Mouse (Mus musculus): ENCODE data around the gene Zfp710. TPM values are rescaled to one million over a fixed set of nuclear protein-coding genes. Genes with fewer than 3 reads are reported as not detected.

Zfp710 gene
- polyA plus RNA-seq, 1 experiment from 2014 or later = 15.8 TPM

- H3K27ac ChIP-seq = peak overlapping the region; percentile 57; the same call in 1 of the 2 replicates
- H3K4me3 ChIP-seq (replicated peaks) = no peak overlapping the region
- 54% methylated on average over 4 of the region's 4 CpGs for WGBS
- no peak overlapping the region for H3K9ac ChIP-seq
- H3K4me1 ChIP-seq = peaks cover 48% of the 10 kb centered on the region
- no peaks in the 10 kb centered on the region for H3K27me3 ChIP-seq (replicated peaks)
- H3K36me3 ChIP-seq = no peaks in the 10 kb centered on the region
- H3K9me3 ChIP-seq = no peaks in the 10 kb centered on the region
- ATAC-seq (ENCODE audit: insufficient read depth, low FRiP score, low read depth) = no peak
- no peak overlapping the region for H3K4me2 ChIP-seq
Observed at GRCm38 (mm10) chr7:80075946-80076583, 51.5 kb downstream of the Zfp710 start.

GRCm38 (mm10) chr7:80076961-80077716 is 52.5 kb downstream of the Zfp710 start:
- Histone ChIP-seq H3K27ac (peak overlapping the region; percentile 32), H3K4me1 (peaks cover 48% of the 10 kb centered on the region), H3K9ac (no peak overlapping the region)

GRCm38 (mm10) chr7:80077801-80078200 is 53.2 kb downstream of the Zfp710 start:
- Histone ChIP-seq H3K36me3 (peaks cover 7% of the 10 kb centered on the region; the same call in 1 of the 2 replicates), H3K27me3 (replicated peaks) (no peaks in the 10 kb centered on the region), H3K9me3 (no peaks in the 10 kb centered on the region), H3K4me1 (peaks cover 48% of the 10 kb centered on the region), H3K4me3 (replicated peaks) (no peak overlapping the region), H3K9ac (no peak overlapping the region), H3K4me2 (no peak overlapping the region), H3K27ac (peak overlapping the region; percentile 32; the same call in 1 of the 2 replicates)
- no peak for ATAC-seq (ENCODE audit: insufficient read depth, low FRiP score, low read depth)
- 49% methylated on average over 9 of the region's 9 CpGs for WGBS

More at GRCm38 (mm10) chr7:80076961-80077716, 52.5 kb downstream of the Zfp710 start:
- Histone ChIP-seq H3K36me3 (peaks cover 4% of the 10 kb centered on the region; the same call in 1 of the 2 replicates), H3K4me2 (no peak overlapping the region), H3K4me3 (replicated peaks) (no peak overlapping the region), H3K9me3 (no peaks in the 10 kb centered on the region), H3K27me3 (replicated peaks) (no peaks in the 10 kb centered on the region)
- 78% methylated on average over 6 of the region's 6 CpGs for WGBS
- ATAC-seq (ENCODE audit: insufficient read depth, low FRiP score, low read depth) = no peak

GRCm38 (mm10) chr7:80078792-80079301 is 54.2 kb downstream of the Zfp710 start:
- ATAC-seq (ENCODE audit: insufficient read depth, low FRiP score, low read depth) = peak; percentile 29; the same call in 1 of the 2 replicates
- H3K27ac ChIP-seq = peak overlapping the region; percentile 78
- H3K9ac ChIP-seq = no peak overlapping the region

GRCm38 (mm10) chr7:80081586-80082554 is 57.3 kb downstream of the Zfp710 start:
- Histone ChIP-seq H3K9ac (no peak overlapping the region), H3K9me3 (no peaks in the 10 kb centered on the region), H3K36me3 (peaks cover 17% of the 10 kb centered on the region; the same call in 1 of the 2 replicates), H3K27ac (no peak overlapping the region), H3K4me3 (replicated peaks) (no peak overlapping the region), H3K4me2 (no peak overlapping the region), H3K27me3 (replicated peaks) (no peaks in the 10 kb centered on the region), H3K4me1 (peaks cover 24% of the 10 kb centered on the region)
- ATAC-seq (ENCODE audit: insufficient read depth, low FRiP score, low read depth) = no peak
- WGBS = 90% methylated on average over 42 of the region's 42 CpGs

More at GRCm38 (mm10) chr7:80078792-80079301, 54.2 kb downstream of the Zfp710 start:
- Histone ChIP-seq H3K4me3 (replicated peaks) (no peak overlapping the region), H3K9me3 (no peaks in the 10 kb centered on the region), H3K4me1 (peaks cover 44% of the 10 kb centered on the region), H3K27me3 (replicated peaks) (no peaks in the 10 kb centered on the region), H3K36me3 (peaks cover 7% of the 10 kb centered on the region; the same call in 1 of the 2 replicates), H3K4me2 (peak overlapping the region; percentile 17; the same call in 1 of the 2 replicates)
- WGBS = 18% methylated on average over 14 of the region's 14 CpGs

- peaks cover 32% of the 10 kb centered on the region; the same call in 1 of the 2 replicates for H3K36me3 ChIP-seq
- 56% methylated on average over 7 of the region's 7 CpGs for WGBS
- H3K27ac ChIP-seq = no peak overlapping the region
- no peak overlapping the region for H3K4me3 ChIP-seq (replicated peaks)
- H3K4me2 ChIP-seq = no peak overlapping the region
- no peak overlapping the region for H3K9ac ChIP-seq
- no peaks in the 10 kb centered on the region for H3K9me3 ChIP-seq
- H3K4me1 ChIP-seq = 0 out of 2 replicates have a peak, but pooled peaks cover 3% of the 10 kb centered on the region
- no peak for ATAC-seq (ENCODE audit: insufficient read depth, low FRiP score, low read depth)
- no peaks in the 10 kb centered on the region for H3K27me3 ChIP-seq (replicated peaks)
Observed at GRCm38 (mm10) chr7:80084484-80084931, 59.9 kb downstream of the Zfp710 start.

- no peak overlapping the region for H3K4me3 ChIP-seq (replicated peaks)
- peaks cover 44% of the 10 kb centered on the region for H3K36me3 ChIP-seq
- 0 out of 2 replicates have a peak, but pooled peaks cover 3% of the 10 kb centered on the region for H3K4me1 ChIP-seq
- H3K27me3 ChIP-seq (replicated peaks) = no peaks in the 10 kb centered on the region
- no peak overlapping the region for H3K9ac ChIP-seq
- H3K4me2 ChIP-seq = no peak overlapping the region
- H3K9me3 ChIP-seq = no peaks in the 10 kb centered on the region
- peak; percentile 11; the same call in 1 of the 2 replicates for ATAC-seq (ENCODE audit: insufficient read depth, low FRiP score, low read depth)
- no peak overlapping the region for H3K27ac ChIP-seq
- 84% methylated on average over 33 of the region's 33 CpGs for WGBS
Observed at GRCm38 (mm10) chr7:80085970-80086715, 61.5 kb downstream of the Zfp710 start.

GRCm38 (mm10) chr7:80088191-80088590 is 63.6 kb downstream of the Zfp710 start:
- no peak for ATAC-seq (ENCODE audit: insufficient read depth, low FRiP score, low read depth)
- Histone ChIP-seq H3K9ac (no peak overlapping the region), H3K4me1 (peaks cover 11% of the 10 kb centered on the region; the same call in 1 of the 2 replicates), H3K27ac (no peak overlapping the region), H3K4me3 (replicated peaks) (no peak overlapping the region), H3K4me2 (no peak overlapping the region), H3K27me3 (replicated peaks) (no peaks in the 10 kb centered on the region), H3K9me3 (no peaks in the 10 kb centered on the region), H3K36me3 (peaks cover 48% of the 10 kb centered on the region)
- 60% methylated on average over 9 of the region's 9 CpGs for WGBS

GRCm38 (mm10) chr7:80090191-80091003 is 65.8 kb downstream of the Zfp710 start:
- no peaks in the 10 kb centered on the region for H3K27me3 ChIP-seq (replicated peaks)
- no peak overlapping the region for H3K4me3 ChIP-seq (replicated peaks)
- H3K36me3 ChIP-seq = peaks cover 63% of the 10 kb centered on the region
- ATAC-seq (ENCODE audit: insufficient read depth, low FRiP score, low read depth) = no peak
- H3K9ac ChIP-seq = no peak overlapping the region
- no peaks in the 10 kb centered on the region for H3K9me3 ChIP-seq
- 83% methylated on average over 18 of the region's 18 CpGs for WGBS
- peaks cover 11% of the 10 kb centered on the region; the same call in 1 of the 2 replicates for H3K4me1 ChIP-seq
- H3K27ac ChIP-seq = no peak overlapping the region
- no peak overlapping the region for H3K4me2 ChIP-seq

Measured in stomach, embryonic 15.5 days (tissue).